Mouse (Mus musculus): Measurements from ENCODE around the gene Egr2.

The Egr2 gene

GRCm38 (mm10) chr10:67535256-67535655 is at the start of gene Egr2:
Gene Egr2, plus strand, starts transcription at chr10:67535475.
- DNase-seq (ENCODE audit: low read depth, low spot score) = no peak

- DNase-seq (ENCODE audit: low read depth, low spot score) = no peak
These were observed 47.8 kb upstream of the Egr2 start for GRCm38 (mm10) chr10:67487496-67487895.

- DNase-seq (ENCODE audit: low read depth, low spot score) = no peak
These were observed 45.4 kb upstream of the Egr2 start for GRCm38 (mm10) chr10:67489836-67490235.

- no peak for DNase-seq (ENCODE audit: low read depth, low spot score)
These were observed 44.6 kb upstream of the Egr2 start for GRCm38 (mm10) chr10:67490632-67491031.

GRCm38 (mm10) chr10:67492161-67492571 is 43.1 kb upstream of the Egr2 start:
- DNase-seq (ENCODE audit: low read depth, low spot score) = no peak

- DNase-seq (ENCODE audit: low read depth, low spot score) = no peak
These were observed 41.7 kb upstream of the Egr2 start for GRCm38 (mm10) chr10:67493556-67493955.

- no peak for DNase-seq (ENCODE audit: low read depth, low spot score)
These were observed 38.0 kb upstream of the Egr2 start for GRCm38 (mm10) chr10:67497144-67497892.

- DNase-seq (ENCODE audit: low read depth, low spot score) = no peak
These were observed 37.3 kb upstream of the Egr2 start for GRCm38 (mm10) chr10:67497951-67498350.

- no peak for DNase-seq (ENCODE audit: low read depth, low spot score)
These were observed 31.8 kb upstream of the Egr2 start for GRCm38 (mm10) chr10:67503320-67503995.

- DNase-seq (ENCODE audit: low read depth, low spot score) = no peak
These were observed 31.2 kb upstream of the Egr2 start for GRCm38 (mm10) chr10:67504046-67504445.

GRCm38 (mm10) chr10:67505248-67505647 is 30.0 kb upstream of the Egr2 start:
- DNase-seq (ENCODE audit: low read depth, low spot score) = no peak

GRCm38 (mm10) chr10:67512211-67512610 is 23.1 kb upstream of the Egr2 start:
- DNase-seq (ENCODE audit: low read depth, low spot score) = no peak

GRCm38 (mm10) chr10:67512871-67513270 is 22.4 kb upstream of the Egr2 start:
- no peak for DNase-seq (ENCODE audit: low read depth, low spot score)

- DNase-seq (ENCODE audit: low read depth, low spot score) = no peak
These were observed 16.5 kb upstream of the Egr2 start for GRCm38 (mm10) chr10:67518733-67519132.

GRCm38 (mm10) chr10:67524130-67524529 is 11.1 kb upstream of the Egr2 start:
- no peak for DNase-seq (ENCODE audit: low read depth, low spot score)

GRCm38 (mm10) chr10:67524694-67525093 is 10.6 kb upstream of the Egr2 start:
- no peak for DNase-seq (ENCODE audit: low read depth, low spot score)

- DNase-seq (ENCODE audit: low read depth, low spot score) = no peak
These were observed 8.8 kb upstream of the Egr2 start for GRCm38 (mm10) chr10:67526435-67526834.

GRCm38 (mm10) chr10:67529769-67530168 is 5.5 kb upstream of the Egr2 start:
- DNase-seq (ENCODE audit: low read depth, low spot score) = no peak

- no peak for DNase-seq (ENCODE audit: low read depth, low spot score)
These were observed 697 bp downstream of the Egr2 start for GRCm38 (mm10) chr10:67535972-67536371.

- no peak for DNase-seq (ENCODE audit: low read depth, low spot score)
These were observed 1.4 kb downstream of the Egr2 start for GRCm38 (mm10) chr10:67536621-67537141.

- peak; percentile 42 for DNase-seq (ENCODE audit: low read depth, low spot score)
These were observed 2.1 kb downstream of the Egr2 start for GRCm38 (mm10) chr10:67537151-67537994.

GRCm38 (mm10) chr10:67538106-67538505 is 2.8 kb downstream of the Egr2 start:
- DNase-seq (ENCODE audit: low read depth, low spot score) = no peak
